Mouse (Mus musculus) heart, adult 2 months (tissue): Measurements from ENCODE around the gene Zkscan16.

Experiments
- CTCF ChIP-seq: fragments of 200-600 bp; IDR thresholded peaks from 2 replicates; pipeline ENCODE4 v1.8.1; 2022; ENCODE audit warnings: antibody characterized with exemption, mild to moderate bottlenecking, moderate library complexity
- EP300 ChIP-seq: fragments of 200-500 bp; IDR thresholded peaks from 2 replicates; pipeline ENCODE4 v1.6.1; 2011; ENCODE audit warnings: low read depth, low read length, control low read depth; ENCODE audit not compliant: insufficient read depth

- TF ChIP-seq CTCF (no peak), EP300 (no peak)
Measured at GRCm38 (mm10) chr4:58910175-58911068, 33.0 kb upstream of the Zkscan16 start.
